Mouse (Mus musculus) retina, postnatal 1 day (tissue): ENCODE results near the gene Tnrc18.

Experiments
- DNase-seq: peaks from one replicate; pipeline ENCODE4 v3.0.0-alpha.2; 2012

Gene Tnrc18

GRCm38 (mm10) chr5:142679065-142679464, 138.4 kb downstream of the Tnrc18 start:
- no peak for DNase-seq

- peak; percentile 73 for DNase-seq
These were observed 139.3 kb downstream of the Tnrc18 start for GRCm38 (mm10) chr5:142678141-142678571.
